Mouse (Mus musculus) kidney, postnatal 4 days (tissue): ENCODE measurements around the gene Soga3.

Experiments
- DNase-seq, 2 experiments: peaks; one replicate each; pipeline ENCODE4 v3.0.0; 2021; ENCODE audit warnings: mixed read lengths in 2 of 2

Gene Soga3

DNA sequence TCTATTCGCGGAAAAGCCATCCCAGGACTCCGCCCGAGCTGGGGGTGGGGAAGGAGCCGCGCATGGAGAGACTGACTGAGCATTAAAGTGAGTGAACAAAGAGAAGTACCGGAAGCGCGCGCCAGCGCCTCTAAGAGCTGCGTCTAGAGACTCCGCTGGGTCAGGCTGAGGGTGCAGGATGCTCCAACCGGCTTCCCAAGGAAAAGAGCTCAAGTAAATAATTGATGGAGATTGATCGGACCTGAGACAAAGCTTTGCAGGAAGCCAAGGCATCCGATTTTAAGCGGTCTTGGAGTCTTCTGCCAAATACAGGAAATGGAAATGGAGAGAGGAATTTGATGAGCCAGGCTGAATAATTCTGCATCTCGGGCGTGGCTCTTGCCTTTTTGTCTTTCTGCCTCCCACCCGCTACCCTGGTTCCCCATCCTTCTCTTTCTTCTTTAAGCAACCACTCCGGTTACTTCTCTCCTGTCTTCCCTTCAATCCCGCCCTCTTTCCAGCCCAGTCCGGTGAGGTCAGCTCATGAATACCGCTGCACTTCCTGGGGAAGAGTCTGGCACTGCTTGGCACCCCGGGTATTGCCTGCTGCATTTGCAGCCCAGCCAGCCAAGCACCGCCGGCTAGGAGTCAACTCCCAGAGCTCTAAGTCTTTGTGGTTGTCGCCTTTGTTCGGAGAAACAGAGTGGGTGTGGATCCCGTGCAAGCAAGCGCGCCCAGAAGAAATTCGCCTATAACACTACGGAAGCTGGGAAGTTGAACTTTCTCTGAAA, at the start of gene Soga3:
TSS of gene Soga3 (plus strand) at position 274 of the 770 bp plus-strand sequence.
- DNase-seq, result peak; percentile 3 to 6

GRCm38 (mm10) chr10:29106962-29107361, 36.7 kb upstream of the Soga3 start:
- no peak for DNase-seq

DNA sequence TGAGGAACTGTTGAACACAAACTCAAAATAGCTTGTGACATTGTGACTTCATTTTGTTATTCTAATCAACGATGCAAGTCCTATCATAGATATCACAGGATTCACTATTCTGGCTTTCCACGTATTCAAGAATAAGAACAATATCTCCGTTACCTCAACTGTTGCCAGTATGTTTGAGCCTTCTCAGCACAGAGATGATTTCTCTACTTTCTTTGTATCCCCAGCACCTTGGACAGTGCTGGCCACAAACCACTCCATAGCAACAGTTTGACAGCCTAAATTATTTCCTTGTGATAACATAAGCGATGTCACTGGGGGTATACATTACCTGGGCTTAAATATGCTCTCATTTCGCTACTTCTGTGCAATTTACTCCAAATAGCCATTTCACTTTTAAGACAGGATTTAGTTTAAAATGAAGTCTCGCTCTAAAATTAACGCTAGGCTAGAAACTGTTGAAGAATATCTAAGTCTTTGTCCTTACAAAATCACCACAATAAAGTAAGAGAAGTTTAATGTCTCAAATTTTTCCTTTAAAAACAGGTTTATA, 1.0 kb upstream of the Soga3 start:
- DNase-seq, result no peak

GRCm38 (mm10) chr10:29144612-29145405, 1.2 kb downstream of the Soga3 start:
- DNase-seq, result no peak

- no peak for DNase-seq
These were observed 2.7 kb downstream of the Soga3 start for GRCm38 (mm10) chr10:29146198-29146857.

- DNase-seq, result peak; percentile 91 to 92
These were observed 3.4 kb downstream of the Soga3 start for GRCm38 (mm10) chr10:29146858-29147640.

DNA sequence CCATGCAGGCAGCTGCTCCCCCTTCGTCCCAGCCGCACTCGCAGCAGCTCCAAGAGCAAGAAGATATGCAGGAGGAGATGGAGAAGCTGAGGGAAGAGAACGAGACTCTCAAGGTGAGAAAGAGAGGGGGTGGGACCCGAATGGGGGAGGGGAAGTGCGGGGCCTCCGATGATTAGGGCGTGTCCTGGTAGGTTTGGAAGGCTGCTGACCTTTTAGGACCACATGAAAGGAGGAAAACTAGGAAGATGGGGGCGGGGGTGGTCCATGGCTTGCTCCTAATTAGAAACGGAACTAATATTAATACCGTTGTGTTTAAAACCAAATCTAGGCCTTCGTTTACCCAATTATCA, 4.0 kb downstream of the Soga3 start:
- no peak for DNase-seq

DNA sequence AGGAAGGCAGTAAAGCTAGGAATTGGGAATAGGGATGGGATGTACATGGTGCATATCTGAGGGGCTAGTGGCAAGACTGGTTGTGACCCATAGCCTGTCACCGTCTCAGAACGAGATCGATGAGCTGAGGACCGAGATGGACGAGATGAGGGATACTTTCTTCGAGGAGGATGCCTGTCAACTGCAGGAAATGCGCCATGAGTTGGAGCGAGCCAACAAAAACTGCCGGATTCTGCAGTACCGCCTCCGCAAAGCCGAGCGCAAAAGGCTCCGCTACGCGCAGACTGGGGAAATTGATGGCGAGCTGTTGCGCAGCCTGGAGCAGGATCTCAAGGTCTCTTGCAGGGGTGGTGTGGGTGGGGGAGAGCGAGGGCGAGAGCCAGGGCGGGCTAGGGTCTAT, 4.4 kb downstream of the Soga3 start:
- DNase-seq, result peak; percentile 3 to 9

DNA sequence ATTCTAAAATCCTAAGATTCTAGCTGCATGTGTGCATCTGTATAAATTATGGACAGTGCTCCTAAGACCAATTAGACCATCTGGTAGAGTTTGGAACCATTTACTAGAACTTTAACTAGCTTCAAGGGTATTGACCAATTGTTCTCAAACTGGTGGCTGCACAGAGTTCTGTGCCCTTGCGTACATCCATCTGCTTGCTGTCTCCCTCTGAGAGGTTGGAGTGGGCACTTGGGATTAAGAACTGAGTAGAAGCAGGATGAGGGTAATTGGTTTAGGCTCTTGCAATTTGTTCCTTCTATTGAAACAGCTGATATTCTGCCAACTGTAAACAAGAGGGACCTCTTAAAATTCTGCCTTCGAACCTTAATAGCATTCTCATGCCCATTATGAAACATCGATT, 11.7 kb downstream of the Soga3 start:
- DNase-seq, result no peak

GRCm38 (mm10) chr10:29161664-29162063, 18.0 kb downstream of the Soga3 start:
- DNase-seq, result no peak

GRCm38 (mm10) chr10:29173778-29174177, 30.1 kb downstream of the Soga3 start:
- no peak for DNase-seq

DNA sequence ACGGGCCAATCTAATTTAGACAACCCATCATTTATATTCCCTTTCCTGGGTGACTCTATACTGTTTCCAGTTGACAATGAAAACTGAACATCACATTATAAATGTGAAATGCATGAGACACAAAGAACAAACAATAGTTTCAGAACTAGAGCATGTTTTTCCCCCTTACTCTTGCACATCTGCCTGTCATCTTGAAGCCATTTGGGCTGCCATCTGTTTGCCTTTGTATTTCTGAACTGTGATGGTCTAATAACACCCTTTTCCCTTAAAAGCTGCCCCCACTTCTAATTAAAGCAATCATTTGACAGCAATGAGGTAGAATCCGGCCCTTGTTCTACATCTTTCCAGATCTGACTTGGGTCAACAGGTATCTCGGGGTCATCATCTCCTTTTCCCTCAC, 32.0 kb downstream of the Soga3 start:
- DNase-seq, result no peak

GRCm38 (mm10) chr10:29176881-29177280, 33.2 kb downstream of the Soga3 start:
- no peak for DNase-seq

GRCm38 (mm10) chr10:29178003-29178402, 34.4 kb downstream of the Soga3 start:
- DNase-seq, result no peak

DNA sequence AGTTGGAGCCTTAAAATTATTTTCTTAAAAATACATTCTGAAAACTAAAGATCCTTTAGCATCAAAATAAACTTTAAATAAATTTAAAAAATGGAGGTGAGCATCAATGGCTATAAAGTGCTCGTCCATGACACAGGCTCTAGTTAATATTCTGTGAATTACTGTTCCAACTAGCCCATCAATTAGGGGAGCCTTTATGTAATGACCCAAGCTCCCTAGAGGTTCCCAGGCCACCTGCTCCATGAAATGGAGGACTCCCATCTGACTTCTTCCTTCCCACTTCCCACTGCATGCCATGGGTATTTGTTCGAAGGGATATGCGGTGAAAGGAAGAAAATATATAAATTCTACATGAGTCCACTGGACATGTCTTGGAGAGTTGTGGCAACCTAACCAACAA, 36.6 kb downstream of the Soga3 start:
- DNase-seq, result no peak

DNA sequence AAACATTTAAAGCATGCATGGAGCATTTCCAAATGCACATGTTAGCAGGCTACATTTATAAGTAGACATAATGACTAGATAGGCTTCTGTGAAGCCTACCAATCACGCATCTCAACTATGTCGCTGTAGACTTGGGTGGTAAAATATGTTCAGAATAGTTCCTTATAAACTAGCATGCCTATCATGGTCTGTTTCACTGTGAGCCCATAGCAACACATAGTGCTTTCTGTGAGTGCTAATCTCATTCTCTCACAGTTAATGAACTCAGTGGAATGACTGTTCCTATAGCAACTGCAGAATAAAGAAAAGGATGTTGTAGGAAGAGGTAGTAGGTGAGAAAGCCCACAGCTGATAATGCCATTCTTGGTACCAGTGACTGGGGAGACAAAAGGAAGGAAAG, 37.4 kb downstream of the Soga3 start:
- no peak for DNase-seq

DNA sequence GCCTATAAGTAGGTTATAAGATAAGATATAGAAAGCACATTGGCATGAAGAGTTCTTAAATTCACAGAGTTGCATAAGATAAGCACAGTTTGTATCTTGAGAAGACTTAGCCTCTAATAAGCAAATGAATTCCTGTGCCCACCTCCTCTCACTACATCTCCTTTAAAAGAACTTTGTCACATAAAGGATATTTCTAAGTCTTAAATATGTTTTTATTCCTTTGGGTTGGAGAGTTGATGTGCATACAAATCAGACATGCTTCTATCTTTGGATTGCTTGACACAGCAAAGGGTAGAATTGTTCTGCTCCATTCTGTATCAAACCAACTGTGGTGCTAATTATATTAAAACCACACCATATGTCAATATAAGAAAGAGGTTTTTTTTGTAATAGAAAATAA, 50.1 kb downstream of the Soga3 start:
- DNase-seq, result no peak

GRCm38 (mm10) chr10:29196811-29197210, 53.2 kb downstream of the Soga3 start:
- no peak for DNase-seq

DNA sequence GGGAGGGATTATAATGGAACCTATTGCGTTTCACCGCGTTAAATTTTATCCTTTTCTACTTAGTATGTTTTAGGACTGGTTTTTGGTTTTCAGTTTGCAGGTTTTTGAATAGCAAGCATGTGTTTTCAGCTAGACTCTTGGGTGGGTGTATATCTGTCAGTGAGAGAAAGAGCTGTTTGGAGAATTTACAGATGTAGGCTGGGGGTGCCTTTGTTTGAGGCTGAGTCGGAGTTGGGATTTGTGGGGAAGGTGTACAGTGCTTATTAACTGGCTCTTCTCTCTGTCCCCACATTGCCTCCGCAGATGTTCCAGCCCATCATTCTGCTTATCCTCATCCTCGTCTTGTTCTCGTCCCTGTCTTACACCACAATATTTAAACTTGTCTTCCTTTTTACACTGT, 55.0 kb downstream of the Soga3 start, which contains the start of gene Gm49353:
TSS of gene Gm49353 (plus strand) at position 313 of the 400 bp plus-strand sequence.
- DNase-seq, result no peak

GRCm38 (mm10) chr10:29199835-29200234, 56.2 kb downstream of the Soga3 start:
- DNase-seq, result no peak

GRCm38 (mm10) chr10:29200609-29201008, 57.0 kb downstream of the Soga3 start:
- DNase-seq, result no peak

- peak in 1 of 2 experiments; percentile 8 for DNase-seq
These were observed 63.1 kb downstream of the Soga3 start for GRCm38 (mm10) chr10:29206730-29207129.
